Mouse (Mus musculus) embryonic facial prominence, embryonic 14.5 days (tissue): ENCODE measurements around the gene Borcs7. TPM values are rescaled to one million over a fixed set of nuclear protein-coding genes. Genes with fewer than 3 reads are reported as not detected.

Experiments used
- ATAC-seq: fragments of 200-750 bp; cut with Nextera tagmentation; 2 replicates; pipeline ENCODE4 v1.8.0; 2017; ENCODE audit warnings: low read depth, moderate number of reproducible peaks, moderate TSS enrichment
- DNase-seq: peaks from one replicate; pipeline ENCODE4 v3.0.0-alpha.2; 2015; ENCODE audit warnings: low spot score
- H3K27ac ChIP-seq: fragments of 300-500 bp; sonication (generic); replicated peaks from 2 replicates; pipeline ENCODE4 v1.5.1; 2014; ENCODE audit warnings: low read depth, mild to moderate bottlenecking, low read length, moderate library complexity
- H3K27me3 ChIP-seq: fragments of 300-500 bp; sonication (generic); replicated peaks from 2 replicates; pipeline ENCODE4 v1.6.1; 2014; ENCODE audit warnings: low read length; ENCODE audit not compliant: control insufficient read depth, insufficient read depth
- H3K36me3 ChIP-seq: fragments of 300-500 bp; sonication (generic); 2 replicates; pipeline ENCODE4 v1.6.1; 2014; ENCODE audit warnings: low read length, mixed read lengths; ENCODE audit not compliant: control insufficient read depth, insufficient read depth
- H3K4me1 ChIP-seq: fragments of 300-500 bp; sonication (generic); 2 replicates; pipeline ENCODE4 v1.6.1; 2014; ENCODE audit warnings: antibody characterized with exemption, low read length; ENCODE audit not compliant: control insufficient read depth, insufficient read depth
- H3K4me2 ChIP-seq: fragments of 300-500 bp; sonication (generic); 2 replicates; pipeline ENCODE4 v1.6.1; 2014; ENCODE audit warnings: low read depth, mild to moderate bottlenecking, low read length, moderate library complexity, mixed read lengths
- H3K4me3 ChIP-seq: fragments of 300-500 bp; sonication (generic); 2 replicates; pipeline ENCODE4 v1.5.1; 2014; ENCODE audit warnings: low read depth, mild to moderate bottlenecking, low read length
- H3K9ac ChIP-seq: fragments of 300-500 bp; sonication (generic); 2 replicates; pipeline ENCODE4 v1.6.1; 2014; ENCODE audit warnings: low read depth, mild to moderate bottlenecking, low read length, moderate library complexity, mixed read lengths
- H3K9me3 ChIP-seq: fragments of 300-500 bp; sonication (generic); 2 replicates; pipeline ENCODE4 v1.6.1; 2016; ENCODE audit warnings: low read length; ENCODE audit not compliant: control insufficient read depth
- WGBS: fragments of 180-500 bp; shearing (Covaris S2); extraction: QIAGEN DNeasy Blood & Tissue Kit; methylation state at CpG from one replicate; pipeline ENCODE4 v1.1.7; 2014; 5-methylcytosine and 5-hydroxymethylcytosine counted together
- polyA plus RNA-seq: library from polyadenylated mRNA; unstranded; fragments of >200 nt; fragmentation: Nextera tagmentation; extraction: Ambion mirVana; gene quantifications from 2 replicates; pipeline ENCODE4 v1.2.1, GENCODE M21; 2014

Gene Borcs7
- 13.9 and 14.3 TPM in 2 replicates for polyA plus RNA-seq

DNA sequence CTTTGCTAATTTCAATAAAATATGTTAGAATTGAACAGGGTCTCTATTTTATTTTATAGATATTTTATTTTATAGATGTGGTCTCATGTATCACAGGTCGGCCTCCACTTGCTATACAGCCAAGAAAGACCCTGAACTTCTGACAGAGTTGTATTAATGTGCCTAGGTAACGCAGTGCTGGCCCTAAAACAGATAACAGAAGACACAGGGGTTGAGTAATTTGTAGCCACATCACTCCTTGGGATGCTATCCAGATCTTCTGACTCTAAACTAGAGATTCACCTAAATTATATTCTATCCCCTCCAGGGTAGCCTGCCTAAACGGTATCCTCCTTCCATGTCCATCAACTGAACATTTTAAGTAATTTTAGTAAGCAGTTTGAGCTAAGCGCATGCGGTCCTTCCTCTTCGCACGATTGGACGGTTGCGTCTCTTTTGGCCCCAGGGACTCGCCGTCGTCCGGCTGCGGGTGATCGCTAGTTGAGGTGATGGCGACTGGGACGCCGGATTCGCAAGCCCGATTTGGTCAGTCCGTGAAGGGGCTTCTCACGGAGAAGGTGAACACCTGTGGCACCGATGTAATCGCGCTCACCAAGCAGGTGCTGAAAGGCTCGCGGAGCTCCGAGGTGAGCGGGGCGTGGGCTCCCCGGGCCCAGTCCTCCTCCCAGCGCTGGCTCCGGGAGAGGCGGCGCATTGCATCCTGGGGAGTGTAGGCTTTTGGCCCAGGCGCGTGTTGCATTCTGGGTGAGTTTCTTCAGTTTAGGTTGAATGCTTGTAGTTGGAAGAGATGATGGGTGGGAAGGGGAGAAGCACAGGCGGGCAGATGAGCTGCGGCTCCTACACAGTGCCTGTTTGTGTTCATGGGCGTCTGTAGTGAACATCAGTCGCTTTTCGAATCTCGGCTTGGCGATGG is at the start of gene Borcs7:
Borcs7 (plus strand) TSS at position 447 of the 913 bp plus-strand sequence.
- H3K4me1 ChIP-seq, result peaks cover 9% of the 10 kb centered on the region; the same call in 1 of the 2 replicates
- 0 out of 2 replicates have a peak, but pooled peaks cover 6% of the 10 kb centered on the region for H3K36me3 ChIP-seq
- no peaks in the 10 kb centered on the region for H3K27me3 ChIP-seq
- peak within 1 kb of the TSS; percentile 65 for H3K4me2 ChIP-seq
- H3K27ac ChIP-seq, result peak within 1 kb of the TSS; percentile 69; the same call in 1 of the 2 replicates
- 3% methylated on average over 39 of the region's 44 CpGs for WGBS
- ATAC-seq (peak; percentile 98), DNase-seq (peak; percentile 95)
- peak within 1 kb of the TSS; percentile 67 for H3K4me3 ChIP-seq
- H3K9ac ChIP-seq, result peak within 1 kb of the TSS; percentile 86
- H3K9me3 ChIP-seq, result no peaks in the 10 kb centered on the region

DNA sequence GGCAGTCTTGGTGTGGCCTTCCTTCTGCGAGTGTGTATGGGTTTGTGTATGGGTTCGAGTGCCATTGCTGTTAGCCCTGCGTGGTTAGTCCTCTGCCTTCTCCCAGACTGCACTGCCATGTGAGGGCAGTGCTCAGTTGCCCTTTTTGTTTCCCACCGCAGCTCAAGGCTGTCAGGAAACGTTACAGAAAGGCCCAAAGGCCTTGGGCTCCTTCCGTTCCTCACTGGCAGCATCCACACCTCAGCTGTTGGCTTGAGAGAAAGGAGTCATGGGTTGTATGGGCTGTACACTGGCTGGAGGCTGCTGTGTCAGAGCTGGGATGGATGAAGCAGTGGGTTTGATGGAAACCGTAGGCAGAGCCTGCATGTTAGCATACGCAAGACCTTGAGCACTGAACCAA is 48.9 kb upstream of the Borcs7 start:
- peaks cover 11% of the 10 kb centered on the region; the same call in 1 of the 2 replicates for H3K36me3 ChIP-seq
- H3K27ac ChIP-seq, result peak overlapping the region; percentile 13; the same call in 1 of the 2 replicates
- H3K4me2 ChIP-seq, result no peak overlapping the region
- no peaks in the 10 kb centered on the region for H3K9me3 ChIP-seq
- peak overlapping the region; percentile 34; the same call in 1 of the 2 replicates for H3K9ac ChIP-seq
- no peaks in the 10 kb centered on the region for H3K27me3 ChIP-seq
- DNase-seq (no peak), ATAC-seq (no peak)
- H3K4me3 ChIP-seq, result no peak overlapping the region
- H3K4me1 ChIP-seq, result peaks cover 75% of the 10 kb centered on the region
- 83% methylated on average over 8 of the region's 8 CpGs for WGBS

DNA sequence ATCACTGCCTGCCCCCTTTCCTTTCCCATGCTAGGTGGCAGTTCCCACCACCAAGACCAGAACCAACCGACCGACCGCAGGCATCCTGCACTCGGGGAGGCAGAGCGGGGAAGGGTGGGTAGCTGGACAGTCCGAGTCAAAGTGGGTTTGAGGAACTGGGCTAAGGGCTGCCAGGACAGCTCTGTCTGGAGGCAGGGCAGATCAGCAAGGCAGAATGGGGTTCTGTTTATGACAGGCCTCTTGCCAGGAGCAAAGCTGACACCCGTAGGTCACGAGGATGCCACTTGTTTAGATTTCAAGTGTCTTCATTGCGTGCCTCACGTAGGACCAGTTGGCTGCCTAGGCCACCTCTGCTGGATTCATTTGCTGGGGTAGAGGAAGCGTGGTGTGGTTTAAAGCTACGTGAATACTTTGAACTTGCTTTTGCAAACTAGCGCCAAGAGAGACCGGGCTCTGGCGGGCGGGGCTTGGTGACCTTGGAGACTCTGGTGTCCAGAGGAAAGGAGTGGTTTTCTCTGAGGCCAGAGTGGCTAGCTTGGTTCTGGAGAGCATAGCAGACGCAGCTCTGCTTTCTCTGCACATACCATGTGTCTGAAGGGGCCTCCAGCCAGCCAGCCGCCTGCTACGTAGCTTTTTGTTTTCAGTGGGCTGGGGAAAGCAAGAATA is 48.2 kb upstream of the Borcs7 start:
- Histone ChIP-seq H3K36me3 (peaks cover 11% of the 10 kb centered on the region; the same call in 1 of the 2 replicates), H3K27ac (peak overlapping the region; percentile 69), H3K9me3 (no peaks in the 10 kb centered on the region), H3K4me1 (peaks cover 76% of the 10 kb centered on the region), H3K9ac (peak overlapping the region; percentile 34), H3K4me3 (no peak overlapping the region), H3K4me2 (peak overlapping the region; percentile 28), H3K27me3 (no peaks in the 10 kb centered on the region)
- 54% methylated on average over 19 of the region's 19 CpGs for WGBS
- DNase-seq, result peak; percentile 75
- ATAC-seq, result peak; percentile 38; the same call in 1 of the 2 replicates

DNA sequence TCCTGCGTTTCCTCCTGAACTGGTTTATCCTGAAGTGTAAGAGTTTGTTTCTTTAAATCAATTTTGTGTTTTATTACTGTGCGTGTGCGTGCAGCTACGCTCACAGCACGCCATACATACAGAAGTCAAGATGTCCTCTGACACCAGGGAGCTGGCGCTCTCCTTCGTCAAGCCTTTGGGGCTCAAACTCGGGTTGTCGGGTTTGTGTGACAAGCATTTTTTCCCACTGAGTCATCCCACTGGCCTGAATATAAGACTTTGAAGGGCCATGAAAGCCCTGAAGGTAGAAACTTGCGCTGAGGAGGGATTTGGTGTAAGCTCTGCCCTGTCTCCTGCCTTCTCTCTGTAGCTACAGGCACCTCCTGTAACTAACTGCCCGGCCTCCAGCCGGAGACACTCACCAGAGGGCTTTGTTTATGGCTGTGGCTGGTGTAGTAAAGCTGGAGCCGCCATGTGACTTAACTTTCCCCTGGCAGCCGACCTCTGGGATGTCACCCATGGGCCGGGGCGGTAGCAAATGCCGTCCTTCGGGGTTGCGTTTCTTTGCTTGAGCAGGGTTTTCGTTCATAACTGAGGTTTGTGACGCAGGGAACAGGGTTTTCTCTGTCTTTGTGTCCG is 47.5 kb upstream of the Borcs7 start:
- Histone ChIP-seq H3K4me1 (peaks cover 82% of the 10 kb centered on the region), H3K9ac (peak overlapping the region; percentile 39; the same call in 1 of the 2 replicates), H3K4me2 (peak overlapping the region; percentile 28), H3K4me3 (no peak overlapping the region), H3K36me3 (peaks cover 10% of the 10 kb centered on the region; the same call in 1 of the 2 replicates), H3K9me3 (no peaks in the 10 kb centered on the region), H3K27me3 (no peaks in the 10 kb centered on the region), H3K27ac (peak overlapping the region; percentile 69)
- 59% methylated on average over 22 of the region's 22 CpGs for WGBS
- DNase-seq (peak; percentile 59), ATAC-seq (no peak)

DNA sequence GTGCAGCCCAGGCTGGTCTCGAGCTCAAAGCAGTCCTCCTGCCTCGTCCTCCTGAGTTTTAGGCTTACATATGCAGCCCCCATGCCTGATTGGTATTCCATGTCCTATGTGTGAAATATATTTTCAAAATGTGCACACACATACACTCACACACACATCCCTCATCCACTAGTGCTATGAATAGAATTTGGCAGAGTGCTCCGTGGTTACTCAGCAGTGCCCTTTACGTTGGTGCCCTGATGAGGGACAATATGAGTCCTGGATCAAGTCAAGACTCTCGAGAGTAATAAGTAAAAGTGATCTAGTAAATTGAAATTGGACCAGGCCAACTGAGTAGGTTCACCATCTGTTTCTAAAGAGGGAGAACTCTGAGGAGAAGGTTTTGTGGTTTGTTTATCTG is 46.5 kb upstream of the Borcs7 start:
- peaks cover 6% of the 10 kb centered on the region; the same call in 1 of the 2 replicates for H3K36me3 ChIP-seq
- H3K4me1 ChIP-seq, result peaks cover 90% of the 10 kb centered on the region
- H3K9ac ChIP-seq, result no peak overlapping the region
- no peaks in the 10 kb centered on the region for H3K27me3 ChIP-seq
- no peaks in the 10 kb centered on the region for H3K9me3 ChIP-seq
- ATAC-seq (no peak), DNase-seq (no peak)
- H3K4me3 ChIP-seq, result no peak overlapping the region
- 66% methylated on average over 5 of the region's 5 CpGs for WGBS
- no peak overlapping the region; the same call in 1 of the 2 replicates for H3K27ac ChIP-seq
- no peak overlapping the region for H3K4me2 ChIP-seq

DNA sequence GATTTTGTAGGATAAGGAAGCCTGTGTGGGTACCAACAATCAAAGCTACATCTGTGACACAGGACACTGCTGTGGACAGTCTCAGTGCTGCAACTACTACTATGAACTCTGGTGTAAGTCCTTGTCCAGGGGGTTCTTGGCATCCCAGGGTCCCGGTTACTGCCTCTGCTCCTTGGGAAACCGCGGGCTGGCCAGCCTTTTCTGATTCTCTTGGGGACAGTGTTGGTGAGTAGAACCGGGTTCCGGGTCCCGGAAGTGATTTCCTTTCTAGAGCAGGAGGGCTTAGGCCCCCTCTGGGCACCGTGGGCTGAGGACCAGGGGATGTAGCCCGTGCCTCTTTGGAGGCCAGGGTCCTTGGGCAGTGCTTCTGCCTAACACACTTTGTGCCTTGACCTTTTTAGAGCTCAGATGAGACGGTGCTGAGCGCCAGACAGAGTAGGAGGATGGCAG is 45.3 kb upstream of the Borcs7 start:
- ATAC-seq, result no peak
- no peaks in the 10 kb centered on the region for H3K27me3 ChIP-seq
- peaks cover 82% of the 10 kb centered on the region for H3K4me1 ChIP-seq
- no peak overlapping the region for H3K4me2 ChIP-seq
- H3K36me3 ChIP-seq, result 0 out of 2 replicates have a peak, but pooled peaks cover 10% of the 10 kb centered on the region
- no peak for DNase-seq
- no peak overlapping the region for H3K4me3 ChIP-seq
- 66% methylated on average over 10 of the region's 10 CpGs for WGBS
- H3K9ac ChIP-seq, result no peak overlapping the region
- no peaks in the 10 kb centered on the region for H3K9me3 ChIP-seq
- H3K27ac ChIP-seq, result peak overlapping the region; percentile 80

DNA sequence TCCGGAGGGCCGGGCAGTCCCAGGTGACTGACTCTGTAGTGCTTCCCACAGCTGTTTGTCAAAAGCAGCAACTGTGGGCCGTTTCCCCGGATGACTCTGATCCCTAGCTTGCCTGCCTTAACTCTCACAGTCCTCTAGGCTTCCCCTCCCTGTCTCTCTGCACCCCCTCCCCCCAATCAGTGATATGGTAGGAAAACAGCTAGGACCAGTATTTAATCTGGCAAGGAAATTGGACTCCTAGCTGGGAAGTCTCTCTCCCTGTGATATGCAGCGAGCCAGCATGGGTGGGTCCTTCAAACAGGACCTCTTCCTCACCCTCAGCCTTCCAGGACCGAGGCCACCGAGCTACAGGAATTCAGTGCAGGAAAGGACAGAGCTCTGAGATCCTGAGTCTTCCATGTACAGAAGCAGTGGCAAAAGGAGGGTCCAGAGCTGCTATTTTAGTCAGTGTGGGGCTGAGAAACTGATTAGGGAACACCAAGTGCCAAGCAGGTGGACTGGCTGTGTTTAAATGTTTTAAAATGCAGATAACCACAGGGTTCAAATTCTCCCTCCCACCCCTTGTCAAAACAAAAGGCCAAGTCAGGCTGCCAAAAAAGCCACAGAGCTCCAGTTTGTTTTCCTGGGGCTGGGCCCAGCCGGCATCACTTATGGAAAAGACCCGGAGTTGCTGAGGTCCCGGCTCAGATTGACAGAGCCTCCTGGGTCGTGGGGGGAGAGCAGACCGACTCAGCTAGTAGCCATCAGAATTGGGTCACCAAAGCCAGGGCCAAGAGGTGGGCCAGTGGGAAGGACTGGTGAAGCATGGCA is 44.7 kb upstream of the Borcs7 start:
- 0 out of 2 replicates have a peak, but pooled peaks cover 11% of the 10 kb centered on the region for H3K36me3 ChIP-seq
- 23% methylated on average over 12 of the region's 12 CpGs for WGBS
- ATAC-seq (peak; percentile 63), DNase-seq (peak; percentile 92)
- no peak overlapping the region for H3K9ac ChIP-seq
- H3K4me1 ChIP-seq, result peaks cover 76% of the 10 kb centered on the region
- H3K27me3 ChIP-seq, result no peaks in the 10 kb centered on the region
- H3K9me3 ChIP-seq, result no peaks in the 10 kb centered on the region
- no peak overlapping the region for H3K4me3 ChIP-seq
- peak overlapping the region; percentile 80 for H3K27ac ChIP-seq
- H3K4me2 ChIP-seq, result no peak overlapping the region; the same call in 1 of the 2 replicates
